Mouse (Mus musculus): ENCODE data around the gene Rnase2b.
"Not testable (repeated sequence)": the region's sequence is repeated elsewhere in the genome, so short reads cannot be mapped to it uniquely, and the experiment has no call there.

- TF ChIP-seq TAL1, GATA1 (IDR thresholded peaks at IDR 0.05; ENCODE audit: low read length): not testable (repeated sequence)
Measured at GRCm38 (mm10) chr14:51172947-51173346, 10.9 kb downstream of the Rnase2b start.
